Mouse (Mus musculus) bone marrow, adult 2 months (tissue): ENCODE data around the gene Cdca4.

Experiments used
- CTCF ChIP-seq: fragments of 200-500 bp; IDR thresholded peaks from 2 replicates; pipeline ENCODE4 v1.5.1; 2011; ENCODE audit warnings: low read length, control low read depth; ENCODE audit not compliant: control insufficient read depth, insufficient read depth
- POLR2A ChIP-seq: fragments of 200-500 bp; IDR thresholded peaks from 2 replicates; pipeline ENCODE4 v1.6.1; 2011; ENCODE audit warnings: low read depth, mild to moderate bottlenecking, control low read depth, low read length, borderline replicate concordance; ENCODE audit not compliant: control insufficient read depth

- no peak for TF ChIP-seq CTCF
- no peak for TF ChIP-seq POLR2A
Measured at GRCm38 (mm10) chr12:112864804-112865203, 35.6 kb upstream of the Cdca4 start.
